Mouse (Mus musculus) Patski (cell line): ENCODE results near the gene Phf8. TPM values are rescaled to one million over a fixed set of nuclear protein-coding genes. Genes with fewer than 3 reads are reported as not detected.

Source experiments
- ATAC-seq: fragments of 100-300 bp; one replicate; pipeline ENCODE4 v1.8.0; 2021
- CTCF ChIA-PET: fragments of 350-600 bp; sonication (Branson Sonifier 250); formaldehyde crosslinking; loops from one replicate; lab custom pipeline; 2022; ENCODE audit warnings: inconsistent platforms; lab: Charles Lee
- POLR2A ChIA-PET: fragments of 350-600 bp; sonication (Branson Sonifier 250); formaldehyde crosslinking; loops from one replicate; lab custom pipeline; 2022; ENCODE audit warnings: antibody characterized with exemption, inconsistent platforms; lab: Charles Lee
- DNase-seq: peaks from one replicate; pipeline ENCODE4 v3.0.0-alpha.2; 2011; ENCODE audit warnings: low read depth, low spot score
- H3K27me3 ChIP-seq: fragments of 371-371 bp; one replicate; pipeline ENCODE4 v1.5.1; 2021
- CTCF ChIP-seq: fragments of 100-300 bp; IDR thresholded peaks from one replicate; pipeline ENCODE4 v1.5.1; 2021
- in situ Hi-C: fragments of 300-500 bp; cut with MboI; formaldehyde crosslinking; loops from 3 replicates; pipeline ENCODE4 v1.11.1; 2018; ENCODE audit warnings: low pct_unique_long_range_greater_than_20kb, mixed read lengths
- polyA plus RNA-seq: library from polyadenylated mRNA; unstranded; gene quantifications from one replicate; pipeline ENCODE4 v1.2.3, GENCODE M21; 2021

Gene Phf8
- polyA plus RNA-seq, 1 experiment from 2014 or later = 13.4 TPM

GRCm38 (mm10) chrX:151521786-151522522 is 1.5 kb downstream of the Phf8 start:
- no peak for TF ChIP-seq CTCF
- DNase-seq (no peak), ATAC-seq (no peak)
- in situ Hi-C loops = loop anchor here (25.0 kb wide), 1 partner anchor 490 kb away; the partner anchor contains the start of genes Hsd17b10, Ribc1 and Smc1a
- H3K27me3 ChIP-seq = peaks cover 4% of the 10 kb centered on the region
- ChIA-PET POLR2A (interaction anchor here (1.9 kb wide), 1 partner anchor 29 kb away, joined by 5 read pairs; no protein-coding TSS in a partner anchor), CTCF (interaction anchor here (1.3 kb wide), 1 partner anchor 19 kb away, joined by 3 read pairs; no protein-coding TSS in a partner anchor)

GRCm38 (mm10) chrX:151553356-151553755 is 32.9 kb downstream of the Phf8 start:
- DNase-seq (no peak), ATAC-seq (no peak)
- ChIA-PET CTCF (no interaction called here), POLR2A (no interaction called here)
- H3K27me3 ChIP-seq = peaks cover 16% of the 10 kb centered on the region
- in situ Hi-C loops = no loop called here
- no peak for TF ChIP-seq CTCF

GRCm38 (mm10) chrX:151575166-151575565 is 54.7 kb downstream of the Phf8 start:
- no peaks in the 10 kb centered on the region for H3K27me3 ChIP-seq
- ChIA-PET CTCF (no interaction called here), POLR2A (no interaction called here)
- in situ Hi-C loops = no loop called here
- ATAC-seq = no peak
- no peak for DNase-seq
- TF ChIP-seq CTCF = no peak

- no peak for TF ChIP-seq CTCF
- CTCF ChIA-PET = no interaction called here
- in situ Hi-C loops = no loop called here
- POLR2A ChIA-PET = no interaction called here
- no peak for ATAC-seq
- no peak for DNase-seq
- peaks cover 21% of the 10 kb centered on the region for H3K27me3 ChIP-seq
These were observed 122.9 kb downstream of the Phf8 start for GRCm38 (mm10) chrX:151643386-151643785.

- in situ Hi-C loops = no loop called here
- ATAC-seq (no peak), DNase-seq (no peak)
- ChIA-PET POLR2A (no interaction called here), CTCF (no interaction called here)
- H3K27me3 ChIP-seq = peaks cover 12% of the 10 kb centered on the region
- no peak for TF ChIP-seq CTCF
These were observed 133.3 kb downstream of the Phf8 start for GRCm38 (mm10) chrX:151653744-151654143.

- DNase-seq (no peak), ATAC-seq (no peak)
- peaks cover 17% of the 10 kb centered on the region for H3K27me3 ChIP-seq
- in situ Hi-C loops = no loop called here
- TF ChIP-seq CTCF = no peak
- ChIA-PET POLR2A (no interaction called here), CTCF (no interaction called here)
These were observed 154.2 kb downstream of the Phf8 start for GRCm38 (mm10) chrX:151674492-151675171.

Other genes starting within 250 kb of the Phf8 start
- gene Fam120c, start 176.5 kb upstream of the Phf8 start, polyA plus RNA-seq = 9.3 TPM